Mouse (Mus musculus): ENCODE results near the gene Uchl5. TPM values are rescaled to one million over a fixed set of nuclear protein-coding genes. Genes with fewer than 3 reads are reported as not detected.

Uchl5 gene
- total and polyA plus RNA-seq, 2 experiments: 3.6 to 13.0 TPM

GRCm38 (mm10) chr1:143745871-143746270 is 31.2 kb upstream of the Uchl5 start:
- Histone ChIP-seq H3K27ac (replicated peaks; ENCODE audit: insufficient read depth, low read depth, low read length) (no peak overlapping the region), H3K4me1 (ENCODE audit: control insufficient read depth, insufficient read depth, low read length) (no peaks in the 10 kb centered on the region), H3K36me3 (ENCODE audit: control insufficient read depth, insufficient read depth, low read length) (peaks cover 48% of the 10 kb centered on the region), H3K4me3 (ENCODE audit: insufficient read depth, low read depth, low read length) (no peak overlapping the region), H3K27me3 (ENCODE audit: control insufficient read depth, insufficient read depth, low read length) (no peaks in the 10 kb centered on the region), H3K9ac (ENCODE audit: low read depth, low read length) (no peak overlapping the region), H3K79me2 (ENCODE audit: control insufficient read depth, insufficient read depth, low read length) (no peaks in the 10 kb centered on the region)
- 95% methylated on average over 10 of the region's 10 CpGs for WGBS
- no peak for DNase-seq (ENCODE audit: extremely low read depth, low read depth, low spot score)
- no peak for TF ChIP-seq CTCF (IDR thresholded peaks at IDR 0.05; ENCODE audit: low read depth, low read length)
- no peak for TF ChIP-seq POLR2A (IDR thresholded peaks at IDR 0.05; ENCODE audit: extremely low read depth, insufficient read depth, low read length)

- Histone ChIP-seq H3K79me2 (ENCODE audit: control insufficient read depth, insufficient read depth, low read length) (no peaks in the 10 kb centered on the region), H3K27me3 (ENCODE audit: control insufficient read depth, insufficient read depth, low read length) (no peaks in the 10 kb centered on the region), H3K4me1 (ENCODE audit: control insufficient read depth, insufficient read depth, low read length) (no peaks in the 10 kb centered on the region), H3K9ac (ENCODE audit: low read depth, low read length) (no peak overlapping the region), H3K4me3 (ENCODE audit: insufficient read depth, low read depth, low read length) (no peak overlapping the region), H3K27ac (replicated peaks; ENCODE audit: insufficient read depth, low read depth, low read length) (no peak overlapping the region), H3K36me3 (ENCODE audit: control insufficient read depth, insufficient read depth, low read length) (peaks cover 16% of the 10 kb centered on the region)
- DNase-seq (ENCODE audit: extremely low read depth, low read depth, low spot score): no peak
- TF ChIP-seq CTCF (IDR thresholded peaks at IDR 0.05; ENCODE audit: low read depth, low read length): no peak
- TF ChIP-seq POLR2A (IDR thresholded peaks at IDR 0.05; ENCODE audit: extremely low read depth, insufficient read depth, low read length): no peak
- 73% methylated on average over 8 of the region's 8 CpGs for WGBS
Measured at GRCm38 (mm10) chr1:143762159-143762558, 14.9 kb upstream of the Uchl5 start.

GRCm38 (mm10) chr1:143764443-143764842 is 12.6 kb upstream of the Uchl5 start:
- H3K27ac ChIP-seq (replicated peaks; ENCODE audit: insufficient read depth, low read depth, low read length): no peak overlapping the region
- no peak for TF ChIP-seq POLR2A (IDR thresholded peaks at IDR 0.05; ENCODE audit: extremely low read depth, insufficient read depth, low read length)
- no peak for TF ChIP-seq CTCF (IDR thresholded peaks at IDR 0.05; ENCODE audit: low read depth, low read length)
- 77% methylated on average over 1 of the region's 1 CpGs for WGBS

GRCm38 (mm10) chr1:143765801-143766200 is 11.3 kb upstream of the Uchl5 start:
- no peaks in the 10 kb centered on the region for H3K4me1 ChIP-seq (ENCODE audit: control insufficient read depth, insufficient read depth, low read length)
- H3K36me3 ChIP-seq (ENCODE audit: control insufficient read depth, insufficient read depth, low read length): peaks cover 6% of the 10 kb centered on the region; the same call in 1 of the 2 replicates
- WGBS: 83% methylated on average over 4 of the region's 4 CpGs
- no peak overlapping the region for H3K27ac ChIP-seq (replicated peaks; ENCODE audit: insufficient read depth, low read depth, low read length)
- H3K9ac ChIP-seq (ENCODE audit: low read depth, low read length): no peak overlapping the region
- TF ChIP-seq CTCF (IDR thresholded peaks at IDR 0.05; ENCODE audit: low read depth, low read length) (no peak), POLR2A (IDR thresholded peaks at IDR 0.05; ENCODE audit: extremely low read depth, insufficient read depth, low read length) (no peak)
- no peak for DNase-seq (ENCODE audit: extremely low read depth, low read depth, low spot score)
- no peak overlapping the region for H3K4me3 ChIP-seq (ENCODE audit: insufficient read depth, low read depth, low read length)
- H3K27me3 ChIP-seq (ENCODE audit: control insufficient read depth, insufficient read depth, low read length): no peaks in the 10 kb centered on the region
- H3K79me2 ChIP-seq (ENCODE audit: control insufficient read depth, insufficient read depth, low read length): no peaks in the 10 kb centered on the region

More at GRCm38 (mm10) chr1:143764443-143764842, 12.6 kb upstream of the Uchl5 start:
- Histone ChIP-seq H3K9ac (ENCODE audit: low read depth, low read length) (no peak overlapping the region), H3K27me3 (ENCODE audit: control insufficient read depth, insufficient read depth, low read length) (no peaks in the 10 kb centered on the region), H3K4me1 (ENCODE audit: control insufficient read depth, insufficient read depth, low read length) (no peaks in the 10 kb centered on the region), H3K36me3 (ENCODE audit: control insufficient read depth, insufficient read depth, low read length) (peaks cover 9% of the 10 kb centered on the region; the same call in 1 of the 2 replicates), H3K79me2 (ENCODE audit: control insufficient read depth, insufficient read depth, low read length) (no peaks in the 10 kb centered on the region), H3K4me3 (ENCODE audit: insufficient read depth, low read depth, low read length) (no peak overlapping the region)
- no peak for DNase-seq (ENCODE audit: extremely low read depth, low read depth, low spot score)

- H3K4me3 ChIP-seq (ENCODE audit: insufficient read depth, low read depth, low read length): no peak overlapping the region
- H3K36me3 ChIP-seq (ENCODE audit: control insufficient read depth, insufficient read depth, low read length): peaks cover 4% of the 10 kb centered on the region; the same call in 1 of the 2 replicates
- no peaks in the 10 kb centered on the region for H3K27me3 ChIP-seq (ENCODE audit: control insufficient read depth, insufficient read depth, low read length)
- H3K27ac ChIP-seq (replicated peaks; ENCODE audit: insufficient read depth, low read depth, low read length): no peak overlapping the region
- TF ChIP-seq CTCF (IDR thresholded peaks at IDR 0.05; ENCODE audit: low read depth, low read length) (no peak), POLR2A (IDR thresholded peaks at IDR 0.05; ENCODE audit: extremely low read depth, insufficient read depth, low read length) (no peak)
- no peaks in the 10 kb centered on the region for H3K4me1 ChIP-seq (ENCODE audit: control insufficient read depth, insufficient read depth, low read length)
- H3K9ac ChIP-seq (ENCODE audit: low read depth, low read length): no peak overlapping the region
- no peaks in the 10 kb centered on the region for H3K79me2 ChIP-seq (ENCODE audit: control insufficient read depth, insufficient read depth, low read length)
- no peak for DNase-seq (ENCODE audit: extremely low read depth, low read depth, low spot score)
- WGBS: 93% methylated on average over 6 of the region's 6 CpGs
Measured at GRCm38 (mm10) chr1:143766238-143766637, 10.8 kb upstream of the Uchl5 start.

GRCm38 (mm10) chr1:143770444-143771109 is 6.5 kb upstream of the Uchl5 start:
- H3K27ac ChIP-seq (replicated peaks; ENCODE audit: insufficient read depth, low read depth, low read length): no peak overlapping the region
- no peak for DNase-seq (ENCODE audit: extremely low read depth, low read depth, low spot score)
- H3K27me3 ChIP-seq (ENCODE audit: control insufficient read depth, insufficient read depth, low read length): no peaks in the 10 kb centered on the region
- H3K36me3 ChIP-seq (ENCODE audit: control insufficient read depth, insufficient read depth, low read length): 0 out of 2 replicates have a peak, but pooled peaks cover 3% of the 10 kb centered on the region
- 79% methylated on average over 20 of the region's 20 CpGs for WGBS
- H3K79me2 ChIP-seq (ENCODE audit: control insufficient read depth, insufficient read depth, low read length): no peaks in the 10 kb centered on the region
- no peaks in the 10 kb centered on the region for H3K4me1 ChIP-seq (ENCODE audit: control insufficient read depth, insufficient read depth, low read length)
- no peak overlapping the region for H3K4me3 ChIP-seq (ENCODE audit: insufficient read depth, low read depth, low read length)
- TF ChIP-seq CTCF (IDR thresholded peaks at IDR 0.05; ENCODE audit: low read depth, low read length): no peak
- TF ChIP-seq POLR2A (IDR thresholded peaks at IDR 0.05; ENCODE audit: extremely low read depth, insufficient read depth, low read length): no peak
- H3K9ac ChIP-seq (ENCODE audit: low read depth, low read length): no peak overlapping the region
